Mouse (Mus musculus): Measurements from ENCODE around the gene Eef1a1. TPM values are rescaled to one million over a fixed set of nuclear protein-coding genes. Genes with fewer than 3 reads are reported as not detected.
A peak's percentile ranks its signal among the peaks of the same experiment; 100 is the strongest.
"Not testable (repeated sequence)": the region's sequence is repeated elsewhere in the genome, so short reads cannot be mapped to it uniquely, and the experiment has no call there.

The Eef1a1 gene
- polyA plus RNA-seq, 1 experiment from 2014 or later: 1,972 TPM

GRCm38 (mm10) chr9:78520780-78521601 lies 32.0 kb upstream of the Eef1a1 start:
- Histone ChIP-seq H3K9me3 (ENCODE audit: low read length) (no peaks in the 10 kb centered on the region), H3K27ac (ENCODE audit: low read depth) (peak overlapping the region; percentile 90), H3K4me2 (ENCODE audit: low read depth, low read length) (peak overlapping the region; percentile 89), H3K27me3 (ENCODE audit: insufficient read depth, low read length) (no peaks in the 10 kb centered on the region), H3K9ac (replicated peaks) (peak overlapping the region; percentile 32), H3K4me1 (ENCODE audit: insufficient read depth) (peaks cover 19% of the 10 kb centered on the region), H3K36me3 (replicated peaks; ENCODE audit: insufficient read depth, low read length) (no peaks in the 10 kb centered on the region), H3K4me3 (ENCODE audit: low read depth, low read length) (peak overlapping the region; percentile 46)
- WGBS (ENCODE audit: insufficient replicate concordance): 7% methylated on average over 40 of the region's 40 CpGs
- DNase-seq (peak; percentile 79), ATAC-seq (peak; percentile 84)
- TF ChIP-seq EP300 (IDR thresholded peaks at IDR 0.05; ENCODE audit: low read depth): no peak
- TF ChIP-seq CTCF (IDR thresholded peaks at IDR 0.05; ENCODE audit: low read depth): no peak

- Histone ChIP-seq H3K4me3 (ENCODE audit: low read depth, low read length) (peak overlapping the region; percentile 46), H3K27me3 (ENCODE audit: insufficient read depth, low read length) (no peaks in the 10 kb centered on the region), H3K27ac (ENCODE audit: low read depth) (peak overlapping the region; percentile 90), H3K36me3 (replicated peaks; ENCODE audit: insufficient read depth, low read length) (no peaks in the 10 kb centered on the region), H3K9me3 (ENCODE audit: low read length) (no peaks in the 10 kb centered on the region), H3K4me2 (ENCODE audit: low read depth, low read length) (peak overlapping the region; percentile 89), H3K9ac (replicated peaks) (peak overlapping the region; percentile 32), H3K4me1 (ENCODE audit: insufficient read depth) (peaks cover 17% of the 10 kb centered on the region)
- DNase-seq: peak; percentile 56
- 23% methylated on average over 15 of the region's 15 CpGs for WGBS (ENCODE audit: insufficient replicate concordance)
- no peak for TF ChIP-seq CTCF (IDR thresholded peaks at IDR 0.05; ENCODE audit: low read depth)
- TF ChIP-seq EP300 (IDR thresholded peaks at IDR 0.05; ENCODE audit: low read depth): no peak
- peak; percentile 85 for ATAC-seq
Measured at GRCm38 (mm10) chr9:78520127-78520779, 31.3 kb upstream of the Eef1a1 start.

GRCm38 (mm10) chr9:78517237-78517636 lies 28.3 kb upstream of the Eef1a1 start:
- H3K9ac ChIP-seq (replicated peaks); H3K27me3 ChIP-seq (ENCODE audit: insufficient read depth, low read length); H3K4me2 ChIP-seq (ENCODE audit: low read depth, low read length); H3K27ac ChIP-seq (ENCODE audit: low read depth); DNase-seq; ATAC-seq; H3K4me3 ChIP-seq (ENCODE audit: low read depth, low read length); H3K36me3 ChIP-seq (replicated peaks; ENCODE audit: insufficient read depth, low read length); H3K9me3 ChIP-seq (ENCODE audit: low read length): not testable (repeated sequence)
- peaks cover 27% of the 10 kb centered on the region for H3K4me1 ChIP-seq (ENCODE audit: insufficient read depth)
- 64% methylated on average over 3 of the region's 3 CpGs for WGBS (ENCODE audit: insufficient replicate concordance)

GRCm38 (mm10) chr9:78516125-78516524 lies 27.2 kb upstream of the Eef1a1 start:
- DNase-seq (no peak), ATAC-seq (no peak; the same call in 1 of the 2 replicates)
- H3K36me3 ChIP-seq (replicated peaks; ENCODE audit: insufficient read depth, low read length): no peaks in the 10 kb centered on the region
- no peak overlapping the region for H3K27ac ChIP-seq (ENCODE audit: low read depth)
- H3K4me1 ChIP-seq (ENCODE audit: insufficient read depth): peaks cover 30% of the 10 kb centered on the region
- H3K4me3 ChIP-seq (ENCODE audit: low read depth, low read length): no peak overlapping the region
- no peaks in the 10 kb centered on the region for H3K27me3 ChIP-seq (ENCODE audit: insufficient read depth, low read length)
- WGBS (ENCODE audit: insufficient replicate concordance): 48% methylated on average over 3 of the region's 3 CpGs
- H3K4me2 ChIP-seq (ENCODE audit: low read depth, low read length): peak overlapping the region; percentile 27; the same call in 1 of the 2 replicates
- no peak for TF ChIP-seq CTCF (IDR thresholded peaks at IDR 0.05; ENCODE audit: low read depth)
- TF ChIP-seq EP300 (IDR thresholded peaks at IDR 0.05; ENCODE audit: low read depth): peak; percentile 80
- H3K9ac ChIP-seq (replicated peaks): no peak overlapping the region
- H3K9me3 ChIP-seq (ENCODE audit: low read length): no peaks in the 10 kb centered on the region

GRCm38 (mm10) chr9:78514681-78515080 lies 25.7 kb upstream of the Eef1a1 start:
- DNase-seq (no peak), ATAC-seq (no peak)
- H3K4me3 ChIP-seq (ENCODE audit: low read depth, low read length): no peak overlapping the region
- WGBS (ENCODE audit: insufficient replicate concordance): 82% methylated on average over 4 of the region's 4 CpGs
- TF ChIP-seq CTCF (IDR thresholded peaks at IDR 0.05; ENCODE audit: low read depth): no peak
- TF ChIP-seq EP300 (IDR thresholded peaks at IDR 0.05; ENCODE audit: low read depth): no peak
- H3K9me3 ChIP-seq (ENCODE audit: low read length): no peaks in the 10 kb centered on the region
- no peak overlapping the region for H3K9ac ChIP-seq (replicated peaks)
- H3K4me1 ChIP-seq (ENCODE audit: insufficient read depth): peaks cover 18% of the 10 kb centered on the region; the same call in 1 of the 2 replicates
- H3K4me2 ChIP-seq (ENCODE audit: low read depth, low read length): no peak overlapping the region
- H3K27ac ChIP-seq (ENCODE audit: low read depth): no peak overlapping the region
- no peaks in the 10 kb centered on the region for H3K27me3 ChIP-seq (ENCODE audit: insufficient read depth, low read length)
- no peaks in the 10 kb centered on the region for H3K36me3 ChIP-seq (replicated peaks; ENCODE audit: insufficient read depth, low read length)

- H3K4me1 ChIP-seq (ENCODE audit: insufficient read depth): peaks cover 18% of the 10 kb centered on the region; the same call in 1 of the 2 replicates
- DNase-seq (peak; percentile 46), ATAC-seq (peak; percentile 71)
- H3K9me3 ChIP-seq (ENCODE audit: low read length): no peaks in the 10 kb centered on the region
- H3K27me3 ChIP-seq (ENCODE audit: insufficient read depth, low read length): no peaks in the 10 kb centered on the region
- no peak overlapping the region for H3K4me2 ChIP-seq (ENCODE audit: low read depth, low read length)
- peak overlapping the region; percentile 73 for H3K27ac ChIP-seq (ENCODE audit: low read depth)
- WGBS (ENCODE audit: insufficient replicate concordance): 41% methylated on average over 6 of the region's 6 CpGs
- H3K36me3 ChIP-seq (replicated peaks; ENCODE audit: insufficient read depth, low read length): no peaks in the 10 kb centered on the region
- no peak for TF ChIP-seq CTCF (IDR thresholded peaks at IDR 0.05; ENCODE audit: low read depth)
- no peak for TF ChIP-seq EP300 (IDR thresholded peaks at IDR 0.05; ENCODE audit: low read depth)
- no peak overlapping the region for H3K9ac ChIP-seq (replicated peaks)
- no peak overlapping the region for H3K4me3 ChIP-seq (ENCODE audit: low read depth, low read length)
Measured at GRCm38 (mm10) chr9:78513776-78514500, 25.0 kb upstream of the Eef1a1 start.
